Mouse (Mus musculus) lung, postnatal 0 days (tissue): ENCODE measurements at regions not wholly inside any gene's neighbourhood (a gene's known extent, or its start where the extent isn't known, plus 50 kb on each side); places are given as distances from the start of the nearest gene placed in this dataset.

Source experiments
- CTCF ChIP-seq: IDR thresholded peaks from 2 replicates; pipeline ENCODE4 v1.5.1; 2016; ENCODE audit warnings: antibody characterized with exemption, mild to moderate bottlenecking
- EP300 ChIP-seq: IDR thresholded peaks from 2 replicates; pipeline ENCODE4 v1.6.1; 2016; ENCODE audit warnings: antibody characterized with exemption, mild to moderate bottlenecking, control low read depth

DNA sequence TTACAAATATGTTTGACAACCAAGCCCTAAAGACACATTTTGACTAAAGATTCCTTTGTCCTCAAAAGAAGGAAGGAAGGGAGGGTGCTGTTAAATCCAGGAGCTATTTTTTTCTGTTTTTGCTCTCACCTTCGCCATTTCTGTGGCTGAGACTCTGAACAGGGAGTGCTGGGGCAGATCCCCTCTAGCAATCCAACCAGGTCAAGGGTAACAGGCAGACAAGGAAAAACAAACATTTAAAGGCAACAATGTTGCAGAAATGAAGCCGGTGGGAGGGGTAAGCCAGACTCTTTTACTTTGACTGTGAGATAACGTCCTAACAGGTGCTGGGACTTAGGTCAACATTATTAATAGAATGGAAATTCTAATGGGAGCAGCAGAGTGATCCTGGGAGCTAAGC is 158.2 kb upstream of the Slc38a2 start:
- TF ChIP-seq CTCF (no peak), EP300 (no peak)
